Mouse (Mus musculus) cortical plate, adult 2 months (tissue): Measurements from ENCODE around the gene Tuba4a. TPM values are rescaled to one million over a fixed set of nuclear protein-coding genes. Genes with fewer than 3 reads are reported as not detected.

Source experiments
- H3K27ac ChIP-seq: fragments of 200-500 bp; 2 replicates; pipeline ENCODE4 v1.5.1; 2012; ENCODE audit warnings: low read length, control low read depth, inconsistent platforms; ENCODE audit not compliant: insufficient read depth
- H3K4me1 ChIP-seq: fragments of 200-500 bp; 2 replicates; pipeline ENCODE4 v1.6.1; 2011; ENCODE audit warnings: low read length; ENCODE audit not compliant: control insufficient read depth, insufficient read depth
- H3K4me3 ChIP-seq: fragments of 200-500 bp; 2 replicates; pipeline ENCODE4 v1.5.1; 2011; ENCODE audit warnings: mild to moderate bottlenecking, low read length, control low read depth; ENCODE audit not compliant: insufficient read depth
- CTCF ChIP-seq: fragments of 200-500 bp; IDR thresholded peaks from 2 replicates; pipeline ENCODE4 v1.5.1; 2011; ENCODE audit warnings: mild to moderate bottlenecking, control low read depth, low read length; ENCODE audit not compliant: insufficient read depth; ENCODE audit errors: extremely low read depth
- POLR2A ChIP-seq: fragments of 200-500 bp; IDR thresholded peaks from 2 replicates; pipeline ENCODE4 v1.6.1; 2011; ENCODE audit warnings: mild to moderate bottlenecking, low read length, control low read depth; ENCODE audit not compliant: insufficient read depth; ENCODE audit errors: extremely low read depth
- polyA plus RNA-seq: library from polyadenylated mRNA; depleted of rRNA; stranded (reverse); fragments of >200 nt; gene quantifications from 2 replicates; pipeline ENCODE4 v1.2.3, GENCODE M21; 2012

Tuba4a gene
- polyA plus RNA-seq, 1 experiment, result 362 TPM

DNA sequence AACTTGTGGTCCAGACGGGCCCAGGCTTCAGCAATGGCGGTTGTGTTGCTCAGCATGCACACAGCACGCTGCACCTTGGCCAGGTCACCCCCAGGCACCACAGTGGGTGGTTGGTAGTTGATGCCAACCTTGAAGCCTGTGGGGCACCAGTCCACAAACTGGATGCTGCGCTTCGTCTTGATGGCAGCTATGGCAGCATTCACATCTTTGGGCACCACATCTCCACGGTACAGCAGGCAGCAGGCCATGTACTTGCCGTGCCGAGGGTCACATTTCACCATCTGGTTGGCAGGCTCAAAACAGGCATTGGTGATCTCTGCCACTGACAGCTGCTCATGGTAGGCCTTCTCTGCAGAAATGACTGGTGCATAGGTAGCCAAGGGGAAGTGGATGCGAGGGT, 3.9 kb downstream of the Tuba4a start:
- H3K27ac ChIP-seq, result no peak overlapping the region
- H3K4me1 ChIP-seq, result peaks cover 9% of the 10 kb centered on the region
- TF ChIP-seq CTCF, result no peak
- no peak for TF ChIP-seq POLR2A
- no peak overlapping the region for H3K4me3 ChIP-seq

DNA sequence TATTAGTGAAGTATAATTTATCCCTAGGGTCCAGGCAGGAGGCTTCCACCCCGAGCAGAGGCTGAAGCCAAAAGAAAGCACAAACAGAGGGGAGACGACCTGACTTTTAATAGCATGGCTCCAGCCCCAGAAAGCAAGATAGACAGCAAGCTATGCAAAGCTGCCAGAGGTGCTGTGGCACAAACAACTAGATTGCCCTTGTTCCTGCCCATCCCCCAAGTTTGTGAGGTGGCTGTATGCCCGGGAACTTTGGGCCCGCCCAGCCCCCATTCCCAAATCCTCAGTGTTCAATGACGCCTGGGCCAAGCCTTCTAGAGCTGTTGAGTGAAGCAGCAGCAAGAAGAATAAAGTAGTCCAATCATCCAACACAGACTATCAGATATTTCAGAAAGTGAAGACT, 4.8 kb downstream of the Tuba4a start:
- TF ChIP-seq POLR2A (no peak), CTCF (no peak)
- peak overlapping the region; percentile 42; the same call in 1 of the 2 replicates for H3K27ac ChIP-seq
- no peak overlapping the region for H3K4me3 ChIP-seq
- H3K4me1 ChIP-seq, result peaks cover 12% of the 10 kb centered on the region

DNA sequence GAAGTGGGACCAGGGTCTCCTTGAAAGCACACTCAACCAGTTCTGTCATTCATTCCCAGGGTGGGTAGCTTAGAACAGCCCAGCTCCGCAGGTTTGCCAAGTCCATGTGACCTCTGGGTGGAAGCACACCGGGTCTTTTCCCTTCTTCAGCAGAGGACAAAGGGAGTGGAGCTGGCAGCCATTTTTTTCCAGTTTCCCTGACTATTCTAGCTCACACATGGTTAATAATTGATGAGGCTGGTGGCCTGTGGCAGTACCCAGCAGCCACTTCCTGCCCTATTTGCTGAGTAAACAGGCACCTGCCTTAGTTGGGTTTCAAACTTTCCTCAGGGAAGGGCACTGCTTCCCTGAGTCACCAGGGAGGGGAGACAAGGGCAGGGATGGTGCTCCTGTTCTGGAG, 5.2 kb downstream of the Tuba4a start:
- H3K4me3 ChIP-seq, result no peak overlapping the region

DNA sequence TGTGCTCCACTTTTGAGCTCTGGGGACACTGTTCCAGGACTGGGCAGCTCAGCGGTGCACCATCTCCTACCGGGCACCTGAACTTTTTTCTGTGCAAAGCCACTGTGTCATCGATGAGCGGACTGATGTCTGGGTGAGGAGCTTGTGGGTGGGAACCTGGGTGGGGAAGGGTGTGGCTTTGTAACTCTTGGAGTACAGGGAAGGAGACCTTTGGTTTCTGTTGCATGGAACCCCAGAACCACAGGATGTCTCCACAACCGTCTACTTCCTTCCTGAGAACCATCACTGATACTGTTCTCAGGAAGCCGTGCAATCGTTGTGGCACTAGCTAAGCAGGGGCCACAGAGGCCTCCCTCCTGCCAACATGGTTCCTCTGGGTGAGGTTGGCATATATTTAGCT, 6.6 kb downstream of the Tuba4a start:
- TF ChIP-seq POLR2A (no peak), CTCF (no peak)
- peaks cover 12% of the 10 kb centered on the region for H3K4me1 ChIP-seq
- H3K4me3 ChIP-seq, result no peak overlapping the region
- H3K27ac ChIP-seq, result no peak overlapping the region

More for the DNA sequence above, 5.2 kb downstream of the Tuba4a start:
- TF ChIP-seq POLR2A, result 0 out of 2 replicates have a peak, but pooled peaks have one; percentile 7
- TF ChIP-seq CTCF, result no peak
- Histone ChIP-seq H3K4me1 (peaks cover 12% of the 10 kb centered on the region), H3K27ac (peak overlapping the region; percentile 42; the same call in 1 of the 2 replicates)

DNA sequence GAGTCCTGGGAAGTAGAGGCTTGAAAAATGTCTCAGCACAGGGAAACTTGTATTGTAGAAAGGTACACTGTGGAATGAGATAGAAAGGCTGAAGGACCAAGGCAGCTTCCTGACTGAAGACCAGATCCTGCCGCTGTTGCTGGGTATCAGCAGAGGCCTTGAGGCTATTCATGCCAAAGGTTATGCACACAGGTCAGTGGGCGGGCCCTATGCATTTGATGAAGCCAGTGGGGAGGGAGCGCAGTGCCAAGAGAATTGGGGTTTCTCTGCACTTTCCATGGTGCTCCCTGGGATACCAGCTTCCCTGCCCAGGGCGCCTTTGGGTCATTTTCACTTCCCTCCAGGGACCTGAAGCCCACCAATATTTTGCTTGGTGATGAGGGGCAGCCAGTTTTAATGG, 7.1 kb downstream of the Tuba4a start:
- H3K27ac ChIP-seq, result no peak overlapping the region
- peaks cover 12% of the 10 kb centered on the region for H3K4me1 ChIP-seq
- no peak for TF ChIP-seq CTCF
- TF ChIP-seq POLR2A, result 0 out of 2 replicates have a peak, but pooled peaks have one; percentile 22
- no peak overlapping the region for H3K4me3 ChIP-seq

DNA sequence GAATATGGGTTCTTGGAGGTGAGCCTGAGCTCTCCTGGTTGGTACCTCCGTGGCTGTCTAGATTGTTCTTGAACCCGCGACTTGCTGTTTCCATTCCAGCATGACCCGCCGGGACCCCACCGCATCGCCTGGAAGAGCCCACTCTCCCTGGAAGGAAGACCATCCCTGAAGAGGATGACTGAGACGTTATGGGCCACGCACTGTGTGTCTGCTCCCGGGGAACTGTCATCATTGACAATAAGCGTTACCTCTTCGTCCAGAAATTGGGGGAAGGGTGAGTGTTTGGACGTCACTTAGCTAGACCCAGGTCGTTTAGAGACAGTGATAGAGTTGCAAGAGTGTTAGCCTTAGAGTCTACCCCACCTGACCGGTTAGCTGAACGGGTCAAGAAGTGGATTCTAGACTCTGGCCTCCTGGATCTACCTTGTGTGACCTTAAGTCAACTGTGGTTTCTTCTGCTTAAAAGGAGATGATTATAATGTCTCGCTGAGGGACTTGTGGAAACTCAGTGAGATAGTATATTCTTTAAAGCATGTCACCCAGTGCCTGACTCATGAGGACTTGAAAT, 8.4 kb downstream of the Tuba4a start:
- peaks cover 10% of the 10 kb centered on the region for H3K4me1 ChIP-seq
- TF ChIP-seq CTCF, result no peak
- TF ChIP-seq POLR2A, result no peak
- no peak overlapping the region for H3K27ac ChIP-seq
- H3K4me3 ChIP-seq, result peak overlapping the region; percentile 84

DNA sequence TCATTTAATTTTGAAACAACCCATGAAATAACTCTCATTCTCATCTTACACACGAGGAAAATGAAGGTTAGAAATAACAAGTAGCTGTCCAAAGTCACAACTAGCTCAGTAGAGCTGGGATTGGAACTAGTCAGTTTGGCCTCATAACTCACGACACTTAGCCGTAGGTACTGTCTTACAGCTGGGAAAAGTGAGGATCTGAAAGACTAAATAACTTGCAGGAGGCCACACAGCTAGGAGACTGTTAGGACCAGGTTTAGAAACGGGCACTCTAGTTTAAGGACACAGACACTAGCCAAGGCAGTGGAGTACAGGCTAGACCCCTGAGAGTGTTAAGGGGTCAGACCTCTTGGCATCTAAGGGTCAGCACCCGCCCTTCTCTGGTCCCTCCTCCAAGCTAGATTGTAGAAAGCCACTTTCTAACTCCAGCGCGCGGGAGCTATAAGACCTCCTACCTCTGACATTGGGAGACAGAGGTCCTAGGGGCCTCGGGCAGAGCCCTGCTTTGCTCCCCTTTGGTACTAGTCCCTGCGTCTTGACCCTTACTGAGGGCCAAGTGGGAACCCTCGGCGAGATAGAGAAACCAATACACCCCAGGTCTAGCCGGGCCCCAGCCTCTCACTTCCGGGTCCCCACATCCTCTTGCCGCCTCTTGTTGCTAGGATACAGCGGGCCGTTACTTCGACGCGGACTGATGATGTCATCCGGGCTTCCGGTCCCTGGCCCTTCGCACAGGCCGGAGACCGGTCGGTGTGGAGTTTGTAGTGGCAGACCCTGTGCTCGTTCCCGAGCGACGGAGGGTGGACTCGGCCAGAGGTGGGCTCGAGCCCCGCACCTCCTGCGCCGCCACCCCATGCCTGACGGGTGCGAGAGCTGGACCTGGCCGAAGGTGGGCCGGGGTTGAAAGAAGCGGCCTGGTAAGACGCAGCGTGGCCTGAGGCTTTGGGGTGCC, 9.3 kb downstream of the Tuba4a start, which contains the start of the genes Glb1l and Stk16:
Gene Glb1l, minus strand, starts transcription at position 678 of the 952 bp plus-strand sequence.
Gene Stk16, plus strand, starts transcription at position 703 of the 952 bp plus-strand sequence.
- Histone ChIP-seq H3K4me1 (peaks cover 7% of the 10 kb centered on the region; the same call in 1 of the 2 replicates), H3K4me3 (peak within 1 kb of the TSS; percentile 84), H3K27ac (peak within 1 kb of the TSS; percentile 36; the same call in 1 of the 2 replicates)
- peak; percentile 73 for TF ChIP-seq POLR2A
- TF ChIP-seq CTCF, result no peak

DNA sequence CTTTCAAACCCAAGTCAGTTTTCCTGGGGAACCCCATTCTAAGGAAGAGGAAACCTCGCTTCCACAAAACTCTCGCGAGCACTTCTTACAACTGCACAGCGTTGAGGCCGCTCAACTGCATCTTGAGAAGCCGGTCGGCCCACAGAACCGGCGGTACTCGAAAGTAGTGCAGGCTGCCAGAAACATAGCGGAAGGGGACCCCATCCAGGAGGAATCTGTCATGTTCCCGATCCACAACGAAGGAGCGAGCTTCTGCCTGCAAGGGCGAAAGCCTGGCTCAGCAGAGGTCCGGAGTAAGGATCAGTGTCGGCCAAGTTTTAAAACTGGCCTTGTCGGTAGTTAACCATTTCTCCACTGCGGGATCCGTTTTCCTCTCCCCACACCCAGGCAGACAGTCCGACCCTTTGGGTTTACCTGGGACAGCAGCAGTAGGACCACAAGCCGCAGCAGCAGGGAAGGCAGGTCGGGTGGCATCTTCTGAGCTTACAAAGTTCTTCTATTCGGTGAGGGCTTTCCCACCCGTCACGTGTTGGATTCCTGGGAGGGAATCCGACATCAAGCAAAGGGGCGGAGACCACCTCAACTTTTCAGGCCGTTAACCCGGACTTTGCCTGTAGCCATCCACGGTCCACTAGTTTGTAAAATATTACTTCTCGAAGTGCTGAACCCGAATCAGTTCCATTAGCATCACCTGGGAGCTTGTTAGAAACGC, 10.5 kb downstream of the Tuba4a start:
- Histone ChIP-seq H3K27ac (no peak overlapping the region), H3K4me1 (peaks cover 7% of the 10 kb centered on the region; the same call in 1 of the 2 replicates), H3K4me3 (peak overlapping the region; percentile 40)
- TF ChIP-seq POLR2A (no peak), CTCF (no peak)

DNA sequence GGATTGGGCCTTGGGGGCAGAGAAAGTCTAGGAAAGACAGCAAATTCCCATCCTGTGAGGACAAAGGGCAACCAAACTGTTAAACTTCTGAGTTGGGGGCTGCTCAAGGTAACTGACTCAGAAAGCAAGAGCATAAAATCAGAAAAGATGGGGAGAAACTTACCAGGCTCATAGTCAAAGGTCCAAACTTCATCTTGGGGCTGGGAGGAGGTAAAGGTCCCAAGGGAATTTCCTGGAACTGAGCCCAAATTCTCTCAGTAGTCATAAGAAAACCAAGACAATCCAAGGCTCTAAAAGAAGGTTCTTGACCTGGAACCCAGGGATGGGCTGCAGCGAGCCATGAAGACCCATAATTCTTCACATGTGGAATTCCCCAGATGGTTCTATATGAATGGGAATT, 18.4 kb downstream of the Tuba4a start:
- H3K4me1 ChIP-seq, result no peaks in the 10 kb centered on the region
- TF ChIP-seq CTCF (no peak), POLR2A (no peak)
- no peak overlapping the region for H3K4me3 ChIP-seq
- H3K27ac ChIP-seq, result no peak overlapping the region
